Mouse (Mus musculus) cerebellum, adult 9-11 months (tissue): ENCODE results near the gene Cnih3.
A peak's percentile ranks its signal among the peaks of the same experiment; 100 is the strongest.

Experiments
- DNase-seq: peaks from one replicate; pipeline ENCODE4 v3.0.0; 2022

The Cnih3 gene

GRCm38 (mm10) chr1:181353200-181354097 lies 1.0 kb downstream of the Cnih3 start:
- DNase-seq, result no peak

DNA sequence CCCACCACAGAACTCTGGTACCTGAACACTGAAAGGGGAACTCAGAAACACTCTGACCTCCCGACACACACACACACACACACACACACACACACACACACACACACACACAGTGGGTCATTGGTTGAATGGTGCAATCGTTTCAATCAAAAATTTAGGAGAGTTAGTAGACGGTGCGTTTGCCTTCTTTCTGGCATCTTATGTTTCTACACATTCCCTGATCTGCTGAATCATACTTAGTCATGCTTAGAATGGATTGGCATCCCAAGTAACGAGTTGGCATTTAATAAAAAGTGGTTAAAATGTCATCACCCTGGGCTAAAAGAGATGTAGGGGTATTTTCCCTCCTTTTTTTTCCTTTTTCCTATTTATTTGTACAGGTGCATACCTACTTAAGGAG lies 3.3 kb downstream of the Cnih3 start:
- DNase-seq, result no peak

- no peak for DNase-seq
Measured at GRCm38 (mm10) chr1:181357870-181358269, 5.4 kb downstream of the Cnih3 start.

DNA sequence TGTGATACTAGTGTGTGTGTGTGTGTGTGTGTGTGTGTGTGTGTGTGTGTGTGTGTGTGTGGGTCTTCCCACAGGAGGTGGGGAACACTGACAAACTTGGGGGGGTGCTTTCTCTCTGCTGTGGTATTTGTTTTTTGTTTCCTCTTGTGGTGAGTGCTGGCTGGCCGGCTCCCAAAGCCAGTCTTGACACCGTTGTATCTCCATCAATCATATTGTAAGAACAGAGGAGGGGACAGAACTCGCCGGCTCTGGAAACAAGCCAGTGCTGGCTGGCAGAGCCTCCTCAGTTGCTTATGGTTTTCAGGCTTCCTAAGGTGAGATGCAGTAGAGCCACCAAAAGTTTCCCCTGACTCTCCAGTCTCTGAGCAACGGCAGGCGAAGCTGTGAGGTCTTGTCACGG lies 6.1 kb downstream of the Cnih3 start:
- no peak for DNase-seq

GRCm38 (mm10) chr1:181360732-181361131 lies 8.3 kb downstream of the Cnih3 start:
- no peak for DNase-seq

GRCm38 (mm10) chr1:181364025-181364424 lies 11.6 kb downstream of the Cnih3 start:
- DNase-seq, result no peak

DNA sequence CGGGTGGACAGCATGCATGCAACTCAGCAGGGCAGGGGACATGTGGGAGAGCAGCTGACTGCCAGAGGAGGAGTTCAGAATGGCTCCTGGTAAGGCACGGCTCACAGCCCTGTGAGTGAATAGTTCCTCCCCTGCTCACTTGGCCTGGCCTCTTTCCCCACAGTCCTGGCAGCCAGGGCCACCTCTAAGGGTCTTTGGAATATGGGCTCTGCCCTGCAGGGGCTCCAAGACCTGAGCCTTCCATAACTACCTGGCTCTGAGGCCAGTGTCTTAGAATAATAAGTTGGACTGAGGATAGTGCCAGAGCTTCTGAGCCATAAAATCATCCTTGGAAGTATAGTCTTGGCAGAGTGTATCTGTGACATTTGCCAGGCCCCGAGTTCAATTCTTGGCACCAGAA lies 12.9 kb downstream of the Cnih3 start:
- no peak for DNase-seq

DNA sequence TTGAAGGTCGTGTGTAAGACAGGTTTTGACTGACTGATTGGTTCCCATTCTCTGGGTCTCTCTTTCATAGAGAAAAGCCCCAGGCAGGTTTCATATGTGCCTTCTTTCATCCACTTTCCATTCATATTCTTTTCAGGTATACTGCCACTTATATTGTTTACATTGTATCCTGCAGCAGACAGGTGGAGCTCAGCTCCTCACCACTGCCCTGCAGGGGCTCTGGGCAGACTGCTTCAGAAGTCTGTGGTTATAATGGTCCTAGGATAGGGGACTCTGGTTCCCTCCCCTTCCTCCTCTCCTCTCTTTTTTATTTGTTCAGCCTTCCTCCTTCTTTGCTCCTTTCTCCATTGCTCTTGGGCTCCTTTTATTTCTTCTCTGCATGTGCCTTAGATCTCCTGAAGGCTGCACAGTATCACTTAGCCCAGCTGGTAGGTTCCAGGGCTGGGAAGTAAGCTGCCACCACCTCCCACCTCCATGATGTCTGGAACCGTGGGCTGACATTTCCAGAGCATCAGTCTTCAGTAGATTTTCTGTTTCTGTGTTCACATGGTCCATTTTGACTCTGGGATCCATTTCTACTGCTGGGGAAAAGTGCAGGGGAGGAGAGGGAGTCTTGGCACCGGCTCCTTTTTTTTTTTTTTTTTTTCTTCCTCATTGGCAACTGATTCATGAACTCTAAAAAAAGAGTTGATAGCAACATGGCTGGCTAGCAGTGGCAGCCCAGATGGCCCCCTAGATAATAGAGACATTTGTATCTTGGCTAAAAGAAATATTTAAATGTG lies 16.6 kb downstream of the Cnih3 start:
- DNase-seq, result no peak

DNA sequence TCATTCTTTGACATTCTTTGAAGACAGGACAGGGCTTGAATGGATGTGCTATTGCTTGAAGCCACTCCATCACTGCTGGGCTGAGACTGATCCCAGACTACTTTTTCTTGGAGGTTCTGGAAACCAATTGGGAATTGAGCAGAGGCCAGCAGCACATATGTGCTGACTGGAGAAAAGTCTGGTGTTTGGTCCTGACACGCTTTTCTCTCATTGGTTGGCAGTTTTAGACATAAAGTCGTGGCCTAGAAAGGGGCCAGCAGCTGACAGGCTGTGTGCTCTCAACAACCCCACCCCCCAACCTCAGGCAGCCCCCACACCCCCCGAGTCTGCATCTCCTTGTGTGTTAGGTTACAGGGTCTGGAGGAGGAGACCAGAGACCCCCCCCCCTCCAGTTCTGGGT lies 17.9 kb downstream of the Cnih3 start:
- no peak for DNase-seq

DNA sequence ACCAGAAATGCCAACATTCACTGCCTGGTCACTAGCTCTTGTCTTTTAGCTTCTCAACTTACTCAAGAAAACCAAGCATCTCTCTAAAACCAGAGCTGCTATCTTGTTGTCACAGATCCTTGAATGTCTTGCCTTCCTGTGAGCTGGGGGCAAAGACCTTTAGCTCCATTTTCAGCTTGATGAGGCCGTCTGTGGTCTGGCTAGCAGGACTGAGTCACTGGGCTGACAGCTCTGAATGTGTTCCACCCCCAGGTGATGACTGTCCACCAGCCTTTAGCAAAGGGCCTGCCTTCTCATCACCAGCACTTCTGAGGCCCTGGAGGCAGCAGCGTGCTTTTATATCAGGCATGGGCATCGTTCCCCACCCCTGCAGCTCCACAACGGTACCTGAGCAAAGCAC lies 18.8 kb downstream of the Cnih3 start:
- no peak for DNase-seq

DNA sequence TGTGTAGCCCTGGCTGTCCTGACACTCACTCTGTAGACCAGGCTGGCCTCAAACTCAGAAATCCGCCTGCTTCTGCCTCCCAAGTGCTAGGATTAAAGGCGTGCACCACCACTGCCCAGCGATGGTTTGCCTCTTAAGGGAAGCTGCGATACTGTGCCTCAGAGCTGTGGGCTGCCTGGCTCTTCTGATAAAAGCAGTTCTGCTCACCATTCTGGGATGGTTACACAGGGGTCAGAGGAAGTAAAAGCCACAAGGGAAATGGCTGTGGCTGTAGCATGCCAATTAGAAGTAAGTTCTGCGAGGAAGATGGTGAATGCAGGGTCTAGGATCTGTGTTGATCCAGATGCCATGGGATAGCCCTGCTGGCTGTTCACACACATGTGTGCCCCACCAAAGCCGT lies 19.9 kb downstream of the Cnih3 start:
- no peak for DNase-seq

DNA sequence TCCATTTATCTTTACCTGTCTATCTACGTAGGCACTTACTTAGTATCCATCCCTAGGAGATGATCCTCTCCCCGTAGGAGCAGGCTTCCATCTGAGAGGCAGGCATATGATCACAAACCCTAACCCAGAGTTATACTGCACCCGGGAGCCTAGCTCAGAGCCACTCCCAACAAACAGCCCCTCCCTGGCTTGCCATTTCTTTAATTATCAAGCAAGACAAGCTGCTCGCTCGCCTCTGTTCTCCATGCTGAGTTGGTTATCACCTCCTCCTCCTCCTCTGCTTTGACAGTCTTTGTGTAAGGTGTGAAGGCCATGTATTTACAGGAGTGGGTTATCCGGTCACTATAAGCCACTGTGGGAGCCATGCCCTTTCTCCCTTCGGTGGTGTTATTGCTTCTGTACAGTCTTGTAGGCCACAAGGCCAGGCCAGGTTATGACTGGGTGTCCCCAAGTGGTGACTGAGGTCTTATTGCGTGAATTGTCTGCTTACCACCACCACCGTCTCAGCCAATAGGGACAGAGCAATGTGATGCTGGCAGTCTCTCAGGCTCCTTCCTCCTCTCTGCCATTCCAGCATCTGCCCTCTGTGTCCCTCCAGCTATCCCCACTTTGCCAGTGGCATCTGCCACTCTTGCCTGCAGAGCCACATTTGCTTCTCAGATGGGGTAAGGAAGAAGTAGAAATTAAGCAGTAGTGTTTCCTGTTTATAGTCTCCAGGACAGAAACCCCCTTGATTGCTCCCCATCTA lies 22.4 kb downstream of the Cnih3 start:
- DNase-seq, result no peak

DNA sequence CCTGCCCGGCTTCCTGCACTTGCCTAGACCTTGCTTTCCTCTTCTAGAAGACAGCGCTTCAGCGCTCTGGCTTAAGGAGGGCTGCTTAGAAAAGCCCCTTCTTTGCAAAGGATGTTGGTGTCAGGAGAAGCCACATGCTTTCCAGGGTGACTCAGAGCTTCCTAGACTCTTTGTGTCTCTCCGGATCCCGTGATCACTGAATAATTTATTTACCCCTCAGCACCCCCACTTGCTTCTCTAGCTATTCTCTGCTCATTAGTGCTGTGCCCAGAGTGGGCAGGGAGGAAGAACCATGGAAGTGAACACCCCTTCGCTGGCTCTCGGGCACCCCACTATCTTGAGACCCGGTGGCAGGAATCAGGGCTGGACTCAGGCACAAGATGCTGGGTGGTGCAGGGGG lies 24.0 kb downstream of the Cnih3 start:
- no peak for DNase-seq

GRCm38 (mm10) chr1:181379664-181380063 lies 27.2 kb downstream of the Cnih3 start:
- peak; percentile 57 for DNase-seq

DNA sequence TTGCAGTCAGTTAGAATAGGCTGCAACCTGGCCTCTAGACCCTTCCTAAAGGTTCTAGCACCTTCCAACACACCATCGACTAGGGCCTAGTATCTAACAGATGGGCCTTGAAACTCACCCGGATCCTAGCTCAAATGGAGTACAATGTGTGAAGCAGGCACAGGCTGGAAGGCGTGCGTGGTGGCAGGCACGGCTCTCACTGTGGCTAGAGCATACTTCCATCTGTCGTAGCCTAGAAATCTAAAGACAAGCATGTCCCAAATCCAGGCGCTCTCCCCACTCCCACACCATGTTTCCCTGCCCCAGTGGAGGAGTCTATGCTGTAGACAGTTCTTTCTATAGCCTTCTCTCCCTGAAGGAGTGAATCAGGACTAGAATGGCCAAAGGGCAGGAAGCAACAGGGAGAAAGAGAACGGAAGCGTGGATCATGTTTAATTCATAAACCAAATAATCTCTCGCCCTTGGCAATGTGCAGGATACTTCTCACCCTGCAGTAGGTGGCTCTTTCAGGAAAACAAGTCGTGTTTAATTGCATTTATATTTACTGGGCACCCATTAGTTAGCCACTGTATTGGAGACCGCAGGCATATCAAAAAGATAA lies 29.1 kb downstream of the Cnih3 start:
- no peak for DNase-seq

DNA sequence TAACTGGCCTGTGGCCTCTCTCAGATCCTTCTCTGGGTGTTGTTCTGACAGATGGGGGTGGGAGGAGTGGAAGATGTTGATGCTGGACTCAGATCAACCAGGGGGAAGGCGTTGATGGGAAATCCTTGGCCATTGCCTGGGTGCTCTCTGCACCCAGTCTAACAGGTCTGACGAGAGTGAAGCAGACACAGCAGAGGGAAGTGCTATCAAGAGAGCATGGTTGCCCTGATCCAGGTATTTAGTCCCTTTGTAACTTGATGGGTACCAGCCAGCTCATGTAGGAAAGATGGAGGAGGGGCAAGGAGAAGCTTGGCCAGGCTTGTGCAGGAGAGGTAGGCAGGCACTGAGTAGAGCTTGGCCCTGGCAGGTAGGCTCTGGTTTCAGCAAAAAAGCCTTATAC lies 36.8 kb downstream of the Cnih3 start:
- no peak for DNase-seq

GRCm38 (mm10) chr1:181392489-181392888 lies 40.1 kb downstream of the Cnih3 start:
- DNase-seq, result no peak

DNA sequence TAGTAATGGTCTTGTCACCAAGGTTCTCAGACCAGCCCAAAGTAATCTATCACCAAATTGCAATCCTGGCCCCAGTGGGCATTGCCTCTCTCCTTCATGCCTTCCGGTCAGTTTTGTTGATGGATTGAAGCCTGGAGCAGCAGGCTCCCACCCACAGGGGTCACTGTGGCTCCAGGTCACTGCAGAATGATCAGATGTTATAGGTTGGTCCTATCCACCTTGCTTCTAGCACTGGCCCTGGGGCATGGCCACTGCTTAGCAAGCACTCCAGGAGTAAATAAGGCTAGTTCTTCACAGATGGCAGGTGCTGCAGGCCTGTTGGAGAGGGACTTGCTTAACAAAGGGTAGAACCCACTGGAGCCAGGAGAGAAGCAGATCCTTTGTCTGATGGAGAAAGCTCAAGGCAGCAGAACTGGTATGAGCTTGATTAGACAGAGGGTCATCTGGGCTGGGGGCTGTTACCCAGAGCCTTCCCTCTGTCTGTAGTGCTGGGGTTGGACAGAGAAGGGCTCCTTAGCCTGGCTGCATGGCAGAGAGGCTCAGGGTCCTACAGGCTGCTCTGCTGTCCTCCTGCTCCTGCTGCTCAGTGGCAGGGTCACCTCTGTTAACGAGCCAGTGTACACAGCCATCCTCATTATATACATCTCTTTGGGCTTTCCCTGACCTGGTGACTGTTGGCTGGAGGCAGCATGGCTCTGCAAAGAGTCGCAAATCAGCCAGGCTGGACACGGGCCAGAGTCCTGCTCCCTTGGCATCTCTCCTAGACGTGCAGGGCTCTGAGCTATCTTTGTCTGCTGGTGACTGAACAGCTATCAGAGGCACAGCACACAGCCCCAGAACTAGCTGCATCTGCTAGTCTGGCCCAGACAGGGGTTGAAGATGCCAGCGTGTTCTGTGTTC lies 41.1 kb downstream of the Cnih3 start:
- peak; percentile 94 for DNase-seq

DNA sequence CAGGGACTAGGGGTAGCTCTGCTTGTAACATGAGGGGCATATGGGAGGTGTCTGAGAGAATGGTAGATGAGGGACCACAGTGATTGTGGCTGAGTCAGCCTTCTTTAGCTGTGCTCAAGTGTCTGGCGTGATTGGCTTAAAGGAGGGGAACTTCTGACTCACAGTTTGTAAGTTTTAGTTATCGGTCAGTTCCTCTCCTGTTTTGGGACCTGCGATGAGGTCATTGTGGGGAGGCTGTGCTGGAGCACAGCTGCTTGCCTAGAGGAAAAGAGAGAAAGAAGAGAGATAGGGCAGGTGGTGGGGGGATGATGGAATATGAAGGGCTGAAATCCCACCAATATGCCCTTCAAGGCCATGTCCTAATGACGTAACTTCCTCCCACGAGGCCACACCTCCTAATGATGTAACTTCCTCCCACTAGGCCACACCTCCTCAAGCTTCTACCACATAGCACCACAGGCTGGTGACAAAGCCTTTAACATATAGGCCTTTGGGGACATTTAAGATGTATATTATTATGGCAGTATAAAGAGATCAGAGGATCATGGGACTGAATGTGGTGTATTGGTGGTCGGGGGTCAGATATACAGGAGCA lies 42.9 kb downstream of the Cnih3 start:
- DNase-seq, result no peak

DNA sequence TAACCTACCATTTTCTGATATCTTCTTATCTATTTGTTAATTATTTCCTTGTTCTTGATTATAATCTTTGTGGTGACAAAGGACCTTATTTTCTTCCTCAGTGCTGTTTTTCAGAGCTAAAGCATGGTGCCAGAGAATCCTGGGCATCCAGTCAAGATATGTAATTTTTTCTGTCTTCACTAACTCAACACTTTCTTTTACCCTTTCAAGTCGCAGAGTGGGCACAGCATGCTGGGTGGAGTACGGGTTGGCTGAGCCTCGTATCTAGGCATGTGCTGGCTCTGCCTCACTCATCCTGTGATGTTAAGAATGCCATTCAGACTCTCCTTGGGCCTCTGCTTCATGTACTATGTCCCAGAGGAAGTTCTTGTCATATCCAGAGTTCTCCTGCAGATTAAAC lies 46.8 kb downstream of the Cnih3 start:
- DNase-seq, result no peak

- DNase-seq, result peak; percentile 52
Measured at GRCm38 (mm10) chr1:181403056-181403455, 50.6 kb downstream of the Cnih3 start.

- peak; percentile 89 for DNase-seq
Measured at GRCm38 (mm10) chr1:181407281-181407680, 54.9 kb downstream of the Cnih3 start.
